Mouse (Mus musculus): ENCODE data around the gene Zfp369. TPM values are rescaled to one million over a fixed set of nuclear protein-coding genes. Genes with fewer than 3 reads are reported as not detected.
"Not testable (repeated sequence)": the region's sequence is repeated elsewhere in the genome, so short reads cannot be mapped to it uniquely, and the experiment has no call there.

Zfp369 gene
- polyA plus RNA-seq, 1 experiment from 2014 or later: 2.9 TPM

GRCm38 (mm10) chr13:65259239-65259638 is 19.4 kb upstream of the Zfp369 start, which contains the start of gene Gm10775:
Gene Gm10775, plus strand, starts transcription at chr13:65259539.
- H3K36me3 ChIP-seq (ENCODE audit: control insufficient read depth, insufficient read depth): no peaks in the 10 kb centered on the region
- H3K4me2 ChIP-seq (ENCODE audit: low read depth, low read length): no peak within 1 kb of the TSS
- H3K4me1 ChIP-seq (ENCODE audit: control insufficient read depth, low read depth, low read length): no peaks in the 10 kb centered on the region
- H3K27ac ChIP-seq (ENCODE audit: low read length): no peak within 1 kb of the TSS
- ATAC-seq (ENCODE audit: low read depth): no peak
- H3K4me3 ChIP-seq (ENCODE audit: low read depth, low read length): no peak within 1 kb of the TSS
- peaks cover 18% of the 10 kb centered on the region for H3K9me3 ChIP-seq (replicated peaks; ENCODE audit: control insufficient read depth, low read length)
- no peak within 1 kb of the TSS for H3K9ac ChIP-seq (ENCODE audit: low read depth, low read length)
- no peaks in the 10 kb centered on the region for H3K27me3 ChIP-seq (ENCODE audit: control insufficient read depth, insufficient read depth, low read depth, low read length)
- 48% methylated on average over 29 of the region's 29 CpGs for WGBS (ENCODE audit: insufficient replicate concordance)

DNA sequence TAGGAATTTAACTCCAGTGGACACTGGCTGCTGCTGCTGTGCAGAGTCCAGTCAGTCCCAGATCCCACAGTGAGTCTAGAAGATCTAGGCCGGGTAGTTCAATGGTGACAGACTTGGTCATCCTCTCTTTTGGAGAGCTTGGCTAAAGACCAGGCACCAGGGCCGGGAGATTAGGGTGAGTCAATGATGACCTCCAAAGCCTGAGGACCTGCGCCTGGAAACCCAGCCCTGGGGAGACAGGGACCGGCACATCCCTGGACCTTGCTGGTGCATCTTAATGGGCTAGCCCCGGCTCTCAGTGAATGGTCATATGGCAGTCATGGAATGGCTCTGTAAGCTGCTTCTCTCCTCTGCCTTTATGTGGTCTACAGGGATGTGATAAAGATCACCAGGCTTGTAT is 16.5 kb upstream of the Zfp369 start:
- 79% methylated on average over 5 of the region's 5 CpGs for WGBS (ENCODE audit: insufficient replicate concordance)
- no peak for ATAC-seq (ENCODE audit: low read depth)
- H3K9ac ChIP-seq (ENCODE audit: low read depth, low read length): no peak overlapping the region

DNA sequence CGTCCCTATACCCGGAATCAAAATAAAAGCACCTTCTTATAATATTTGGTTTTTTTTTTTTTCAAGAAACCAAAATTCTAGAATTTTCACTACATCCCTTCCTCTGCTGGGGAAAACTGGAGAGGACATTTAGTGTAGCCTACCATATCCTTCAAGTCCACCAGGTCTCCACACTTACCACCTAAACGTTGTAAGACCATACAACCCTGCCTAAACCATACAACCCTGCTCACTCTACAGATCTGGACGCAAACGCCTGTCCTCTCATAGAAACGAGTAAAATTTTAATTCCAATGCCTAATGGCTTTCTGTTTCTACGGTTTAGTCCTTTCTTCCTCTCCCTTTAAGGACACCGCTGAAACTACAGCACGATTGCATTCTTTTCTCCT is 626 bp upstream of the Zfp369 start:
- Histone ChIP-seq H3K4me3 (ENCODE audit: low read depth, low read length) (peak overlapping the region; percentile 81), H3K36me3 (ENCODE audit: control insufficient read depth, insufficient read depth) (no peaks in the 10 kb centered on the region), H3K4me2 (ENCODE audit: low read depth, low read length) (peak overlapping the region; percentile 83), H3K27ac (ENCODE audit: low read length) (peak overlapping the region; percentile 86), H3K27me3 (ENCODE audit: control insufficient read depth, insufficient read depth, low read depth, low read length) (no peaks in the 10 kb centered on the region), H3K9ac (ENCODE audit: low read depth, low read length) (peak overlapping the region; percentile 80), H3K9me3 (replicated peaks; ENCODE audit: control insufficient read depth, low read length) (no peaks in the 10 kb centered on the region), H3K4me1 (ENCODE audit: control insufficient read depth, low read depth, low read length) (peaks cover 8% of the 10 kb centered on the region)
- 6% methylated on average over 9 of the region's 9 CpGs for WGBS (ENCODE audit: insufficient replicate concordance)
- no peak for ATAC-seq (ENCODE audit: low read depth)

More for the DNA sequence above, 16.5 kb upstream of the Zfp369 start:
- Histone ChIP-seq H3K36me3 (ENCODE audit: control insufficient read depth, insufficient read depth) (no peaks in the 10 kb centered on the region), H3K27me3 (ENCODE audit: control insufficient read depth, insufficient read depth, low read depth, low read length) (no peaks in the 10 kb centered on the region), H3K4me1 (ENCODE audit: control insufficient read depth, low read depth, low read length) (no peaks in the 10 kb centered on the region), H3K9me3 (replicated peaks; ENCODE audit: control insufficient read depth, low read length) (peaks cover 18% of the 10 kb centered on the region), H3K4me3 (ENCODE audit: low read depth, low read length) (no peak overlapping the region), H3K27ac (ENCODE audit: low read length) (no peak overlapping the region), H3K4me2 (ENCODE audit: low read depth, low read length) (no peak overlapping the region)

DNA sequence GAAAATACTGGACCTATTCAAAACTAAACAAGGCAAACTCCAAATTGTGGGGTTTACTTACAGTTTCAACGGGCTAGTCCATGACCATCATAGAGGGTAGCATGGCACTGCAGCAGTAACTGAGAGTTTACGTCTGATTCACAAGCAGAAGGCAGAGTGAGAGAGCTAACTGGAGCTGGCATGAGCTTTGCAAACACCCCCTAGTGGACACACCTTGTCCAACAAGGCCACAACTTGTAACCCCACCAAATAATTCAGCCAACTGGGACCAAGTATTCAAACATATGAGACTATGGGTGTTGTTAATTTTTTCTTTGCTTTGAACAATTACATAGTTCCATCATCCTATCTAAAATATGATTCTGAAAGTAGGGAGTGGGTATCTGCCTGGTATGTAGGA is 8.2 kb downstream of the Zfp369 start:
- H3K4me2 ChIP-seq (ENCODE audit: low read depth, low read length): no peak overlapping the region
- H3K9me3 ChIP-seq (replicated peaks; ENCODE audit: control insufficient read depth, low read length): peaks cover 6% of the 10 kb centered on the region
- H3K27ac ChIP-seq (ENCODE audit: low read length): no peak overlapping the region
- no peak overlapping the region for H3K9ac ChIP-seq (ENCODE audit: low read depth, low read length)
- H3K4me3 ChIP-seq (ENCODE audit: low read depth, low read length): no peak overlapping the region
- H3K36me3 ChIP-seq (ENCODE audit: control insufficient read depth, insufficient read depth): peaks cover 34% of the 10 kb centered on the region
- WGBS (ENCODE audit: insufficient replicate concordance): 80% methylated on average over 2 of the region's 2 CpGs
- H3K27me3 ChIP-seq (ENCODE audit: control insufficient read depth, insufficient read depth, low read depth, low read length): no peaks in the 10 kb centered on the region
- H3K4me1 ChIP-seq (ENCODE audit: control insufficient read depth, low read depth, low read length): no peaks in the 10 kb centered on the region
- no peak for ATAC-seq (ENCODE audit: low read depth)

- H3K4me3 ChIP-seq (ENCODE audit: low read depth, low read length): no peak overlapping the region
- H3K27me3 ChIP-seq (ENCODE audit: control insufficient read depth, insufficient read depth, low read depth, low read length): no peaks in the 10 kb centered on the region
- no peaks in the 10 kb centered on the region for H3K4me1 ChIP-seq (ENCODE audit: control insufficient read depth, low read depth, low read length)
- H3K36me3 ChIP-seq (ENCODE audit: control insufficient read depth, insufficient read depth): peaks cover 57% of the 10 kb centered on the region
- H3K27ac ChIP-seq (ENCODE audit: low read length): no peak overlapping the region
- WGBS (ENCODE audit: insufficient replicate concordance): 79% methylated on average over 4 of the region's 4 CpGs
- peaks cover 4% of the 10 kb centered on the region for H3K9me3 ChIP-seq (replicated peaks; ENCODE audit: control insufficient read depth, low read length)
- no peak for ATAC-seq (ENCODE audit: low read depth)
- no peak overlapping the region for H3K4me2 ChIP-seq (ENCODE audit: low read depth, low read length)
- H3K9ac ChIP-seq (ENCODE audit: low read depth, low read length): no peak overlapping the region
Observed at GRCm38 (mm10) chr13:65296354-65296753, 17.7 kb downstream of the Zfp369 start.

DNA sequence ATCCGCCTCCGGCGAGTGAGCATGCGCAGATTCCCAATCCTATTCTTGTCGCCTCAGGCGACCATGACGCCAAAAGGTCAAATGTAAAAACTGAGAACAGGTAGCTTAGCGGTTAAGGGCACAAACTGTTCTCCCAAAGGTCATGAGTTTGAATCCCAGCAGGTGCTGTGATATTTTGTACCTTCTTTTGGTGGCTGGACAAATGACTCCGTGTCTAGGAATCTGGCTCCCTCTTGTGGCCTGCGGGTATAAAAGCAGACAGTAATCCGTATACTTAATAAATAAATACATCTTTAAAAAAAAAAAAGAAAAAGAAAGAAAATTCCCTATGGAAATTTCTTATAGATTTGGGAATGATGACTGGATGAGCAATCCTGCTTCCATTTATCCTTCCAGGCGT is 32.2 kb downstream of the Zfp369 start:
- not testable (repeated sequence) for H3K9me3 ChIP-seq (replicated peaks; ENCODE audit: control insufficient read depth, low read length); ATAC-seq (ENCODE audit: low read depth); H3K4me1 ChIP-seq (ENCODE audit: control insufficient read depth, low read depth, low read length); H3K27me3 ChIP-seq (ENCODE audit: control insufficient read depth, insufficient read depth, low read depth, low read length); H3K27ac ChIP-seq (ENCODE audit: low read length); H3K9ac ChIP-seq (ENCODE audit: low read depth, low read length); H3K36me3 ChIP-seq (ENCODE audit: control insufficient read depth, insufficient read depth)
- Histone ChIP-seq H3K4me2 (ENCODE audit: low read depth, low read length) (peak overlapping the region; percentile 42; the same call in 1 of the 2 replicates), H3K4me3 (ENCODE audit: low read depth, low read length) (peak overlapping the region; percentile 17)
- 30% methylated on average over 12 of the region's 12 CpGs for WGBS (ENCODE audit: insufficient replicate concordance)

DNA sequence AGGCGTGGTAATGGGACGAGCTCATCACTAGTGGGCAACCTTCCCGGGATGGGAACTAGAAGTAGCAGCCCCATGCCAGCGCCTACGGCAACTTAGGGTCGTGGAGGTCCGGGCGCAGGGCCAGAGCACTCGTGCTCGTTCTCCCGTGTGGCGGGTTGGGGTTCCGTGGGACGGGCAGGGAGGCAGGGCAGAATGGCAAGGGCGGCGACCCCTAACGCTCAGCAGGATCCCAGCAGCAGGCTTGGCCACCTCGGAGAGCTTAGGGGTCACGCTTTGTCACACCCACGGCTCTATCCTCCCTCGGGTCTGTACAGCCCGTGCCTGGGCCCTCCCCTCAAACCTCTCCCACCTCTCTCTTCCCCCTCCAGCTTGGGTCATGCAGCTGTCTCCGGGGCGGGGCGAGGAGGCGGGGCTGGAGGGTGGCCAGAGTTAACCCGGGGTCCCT is 32.7 kb downstream of the Zfp369 start:
- Histone ChIP-seq H3K27ac (ENCODE audit: low read length) (no peak overlapping the region), H3K9me3 (replicated peaks; ENCODE audit: control insufficient read depth, low read length) (peaks cover 2% of the 10 kb centered on the region; the same call in 1 of the 2 replicates), H3K36me3 (ENCODE audit: control insufficient read depth, insufficient read depth) (no peaks in the 10 kb centered on the region), H3K4me3 (ENCODE audit: low read depth, low read length) (peak overlapping the region; percentile 5; the same call in 1 of the 2 replicates), H3K4me1 (ENCODE audit: control insufficient read depth, low read depth, low read length) (no peaks in the 10 kb centered on the region), H3K27me3 (ENCODE audit: control insufficient read depth, insufficient read depth, low read depth, low read length) (no peaks in the 10 kb centered on the region), H3K9ac (ENCODE audit: low read depth, low read length) (no peak overlapping the region), H3K4me2 (ENCODE audit: low read depth, low read length) (peak overlapping the region; percentile 42; the same call in 1 of the 2 replicates)
- ATAC-seq (ENCODE audit: low read depth): 0 out of 2 replicates have a peak, but pooled peaks have one; percentile 7
- 25% methylated on average over 27 of the region's 27 CpGs for WGBS (ENCODE audit: insufficient replicate concordance)

GRCm38 (mm10) chr13:65311826-65312225 is 33.2 kb downstream of the Zfp369 start:
- Histone ChIP-seq H3K36me3 (ENCODE audit: control insufficient read depth, insufficient read depth) (no peaks in the 10 kb centered on the region), H3K27me3 (ENCODE audit: control insufficient read depth, insufficient read depth, low read depth, low read length) (no peaks in the 10 kb centered on the region), H3K9ac (ENCODE audit: low read depth, low read length) (no peak overlapping the region), H3K4me1 (ENCODE audit: control insufficient read depth, low read depth, low read length) (no peaks in the 10 kb centered on the region), H3K4me3 (ENCODE audit: low read depth, low read length) (no peak overlapping the region), H3K9me3 (replicated peaks; ENCODE audit: control insufficient read depth, low read length) (peaks cover 1% of the 10 kb centered on the region; the same call in 1 of the 2 replicates), H3K4me2 (ENCODE audit: low read depth, low read length) (no peak overlapping the region), H3K27ac (ENCODE audit: low read length) (no peak overlapping the region)
- 79% methylated on average over 9 of the region's 9 CpGs for WGBS (ENCODE audit: insufficient replicate concordance)
- ATAC-seq (ENCODE audit: low read depth): peak; percentile 24; the same call in 1 of the 2 replicates

DNA sequence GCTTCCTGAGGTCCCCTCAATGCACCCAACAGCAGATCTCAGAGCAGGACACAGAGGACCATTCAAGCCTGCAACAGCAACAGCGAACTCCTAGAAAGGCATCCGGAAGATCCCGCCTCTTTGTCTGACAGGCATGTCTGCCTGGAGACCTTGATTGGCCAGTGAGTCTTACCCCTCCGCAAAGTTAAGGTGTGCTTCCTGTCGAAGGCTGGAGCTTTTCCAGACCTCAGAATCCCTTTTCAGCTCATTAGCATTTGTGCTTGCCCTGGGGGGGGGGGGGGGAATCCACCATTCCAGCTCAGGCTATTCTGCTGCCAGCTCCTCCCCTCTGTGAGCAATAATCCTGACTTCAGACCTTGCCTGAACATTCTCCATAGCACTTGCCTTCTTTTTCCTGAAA is 69.9 kb downstream of the Zfp369 start:
- not testable (repeated sequence) for H3K36me3 ChIP-seq (ENCODE audit: control insufficient read depth, insufficient read depth); H3K4me1 ChIP-seq (ENCODE audit: control insufficient read depth, low read depth, low read length); H3K9ac ChIP-seq (ENCODE audit: low read depth, low read length); H3K9me3 ChIP-seq (replicated peaks; ENCODE audit: control insufficient read depth, low read length); H3K27me3 ChIP-seq (ENCODE audit: control insufficient read depth, insufficient read depth, low read depth, low read length); ATAC-seq (ENCODE audit: low read depth); H3K4me3 ChIP-seq (ENCODE audit: low read depth, low read length); H3K27ac ChIP-seq (ENCODE audit: low read length); H3K4me2 ChIP-seq (ENCODE audit: low read depth, low read length)
- WGBS (ENCODE audit: insufficient replicate concordance): 38% methylated on average over 5 of the region's 5 CpGs

All from liver, embryonic 16.5 days (tissue).